Mouse (Mus musculus) spleen, postnatal 36 days (tissue): Measurements from ENCODE around the gene Cfap43.

Source experiments
- DNase-seq, 2 experiments: peaks; one replicate each; pipeline ENCODE4 v3.0.0; 2022; ENCODE audit warnings: low spot score in 2 of 2, mixed read lengths in 1 of 2

Gene Cfap43

GRCm38 (mm10) chr19:47795009-47795728 lies 123.9 kb downstream of the Cfap43 start:
- DNase-seq = peak; percentile 49

- no peak for DNase-seq
These were observed 124.8 kb downstream of the Cfap43 start for GRCm38 (mm10) chr19:47794331-47794730.

- DNase-seq = no peak
These were observed 128.6 kb downstream of the Cfap43 start for GRCm38 (mm10) chr19:47790316-47791020.

- no peak for DNase-seq
These were observed 135.2 kb downstream of the Cfap43 start for GRCm38 (mm10) chr19:47783898-47784297.

GRCm38 (mm10) chr19:47780972-47781371 lies 138.1 kb downstream of the Cfap43 start:
- no peak for DNase-seq

GRCm38 (mm10) chr19:47780145-47780544 lies 138.9 kb downstream of the Cfap43 start:
- DNase-seq = no peak

- DNase-seq = no peak
These were observed 141.2 kb downstream of the Cfap43 start for GRCm38 (mm10) chr19:47777847-47778246.

GRCm38 (mm10) chr19:47755625-47756024 lies 163.5 kb downstream of the Cfap43 start:
- DNase-seq = no peak

- DNase-seq = peak; percentile 14
These were observed 164.2 kb downstream of the Cfap43 start for GRCm38 (mm10) chr19:47754931-47755330.

GRCm38 (mm10) chr19:47753921-47754320 lies 165.2 kb downstream of the Cfap43 start:
- no peak for DNase-seq

- no peak for DNase-seq
These were observed 166.6 kb downstream of the Cfap43 start for GRCm38 (mm10) chr19:47752456-47752855.

GRCm38 (mm10) chr19:47750391-47750790 lies 168.7 kb downstream of the Cfap43 start:
- no peak for DNase-seq

GRCm38 (mm10) chr19:47748950-47749349 lies 170.1 kb downstream of the Cfap43 start:
- DNase-seq = no peak

GRCm38 (mm10) chr19:47747072-47747471 lies 172.0 kb downstream of the Cfap43 start:
- no peak for DNase-seq

- peak; percentile 62 to 65 for DNase-seq
These were observed 187.2 kb downstream of the Cfap43 start for GRCm38 (mm10) chr19:47731931-47732330.

GRCm38 (mm10) chr19:47731071-47731881 lies 187.8 kb downstream of the Cfap43 start, which contains the start of gene Sfr1:
TSS of gene Sfr1 (plus strand) at chr19:47731682.
- peak; percentile 99 for DNase-seq

GRCm38 (mm10) chr19:47730691-47731070 lies 188.4 kb downstream of the Cfap43 start:
- DNase-seq = peak; percentile 76 to 78

- no peak for DNase-seq
These were observed 193.4 kb downstream of the Cfap43 start for GRCm38 (mm10) chr19:47725643-47726140.

GRCm38 (mm10) chr19:47724903-47725302 lies 194.2 kb downstream of the Cfap43 start:
- no peak for DNase-seq

- DNase-seq = no peak
These were observed 196.6 kb downstream of the Cfap43 start for GRCm38 (mm10) chr19:47722471-47722870.

GRCm38 (mm10) chr19:47719147-47719546 lies 199.9 kb downstream of the Cfap43 start:
- no peak for DNase-seq

GRCm38 (mm10) chr19:47716144-47716543 lies 202.9 kb downstream of the Cfap43 start:
- no peak for DNase-seq
